Mouse (Mus musculus) midbrain, postnatal 0 days (tissue): ENCODE results near the gene Glmn. TPM values are rescaled to one million over a fixed set of nuclear protein-coding genes. Genes with fewer than 3 reads are reported as not detected.

Experiments
- ATAC-seq: fragments of 200-750 bp; cut with Nextera tagmentation; 2 replicates; pipeline ENCODE4 v1.8.0; 2017; ENCODE audit warnings: moderate number of reproducible peaks, mild to moderate bottlenecking, moderate TSS enrichment, moderate library complexity; ENCODE audit not compliant: low FRiP score
- DNase-seq: peaks from one replicate; pipeline ENCODE4 v3.0.0-alpha.2; 2015; ENCODE audit warnings: low spot score
- H3K27ac ChIP-seq: fragments of 300-500 bp; sonication (generic); 2 replicates; pipeline ENCODE4 v1.5.1; 2014; ENCODE audit warnings: low read depth, mild to moderate bottlenecking, low read length, mixed read lengths
- H3K27me3 ChIP-seq: fragments of 300-500 bp; sonication (generic); 2 replicates; pipeline ENCODE4 v1.6.1; 2014; ENCODE audit warnings: low read length, control low read depth, mixed read lengths; ENCODE audit not compliant: insufficient read depth
- H3K36me3 ChIP-seq: fragments of 300-500 bp; sonication (generic); 2 replicates; pipeline ENCODE4 v1.6.1; 2014; ENCODE audit warnings: low read length, control low read depth, mixed read lengths; ENCODE audit not compliant: insufficient read depth
- H3K4me1 ChIP-seq: fragments of 300-500 bp; sonication (generic); 2 replicates; pipeline ENCODE4 v1.6.1; 2014; ENCODE audit warnings: mild to moderate bottlenecking, control low read depth, antibody characterized with exemption, low read length, mixed read lengths; ENCODE audit not compliant: insufficient read depth
- H3K4me2 ChIP-seq: fragments of 300-500 bp; sonication (generic); 2 replicates; pipeline ENCODE4 v1.6.1; 2014; ENCODE audit warnings: low read depth, mild to moderate bottlenecking, low read length, mixed read lengths; ENCODE audit not compliant: poor library complexity, severe bottlenecking
- H3K4me3 ChIP-seq: fragments of 300-500 bp; sonication (generic); 2 replicates; pipeline ENCODE4 v1.5.1; 2014; ENCODE audit warnings: low read depth, mild to moderate bottlenecking, low read length, moderate library complexity
- H3K9ac ChIP-seq: fragments of 300-500 bp; sonication (generic); replicated peaks from 2 replicates; pipeline ENCODE4 v1.6.1; 2014; ENCODE audit warnings: mild to moderate bottlenecking, low read length, moderate library complexity, mixed read lengths; ENCODE audit not compliant: poor library complexity, severe bottlenecking
- H3K9me3 ChIP-seq: fragments of 300-500 bp; sonication (generic); 2 replicates; pipeline ENCODE4 v1.6.1; 2016; ENCODE audit warnings: low read length, control low read depth
- CTCF ChIP-seq: IDR thresholded peaks from 2 replicates; pipeline ENCODE4 v1.5.1; 2016; ENCODE audit warnings: antibody characterized with exemption, mild to moderate bottlenecking
- WGBS: fragments of 180-500 bp; shearing (Covaris S2); extraction: QIAGEN DNeasy Blood & Tissue Kit; methylation state at CpG from one replicate; pipeline ENCODE4 v1.1.7; 2014; 5-methylcytosine and 5-hydroxymethylcytosine counted together
- polyA plus RNA-seq: library from polyadenylated mRNA; unstranded; fragments of >200 nt; fragmentation: Nextera tagmentation; extraction: Ambion mirVana; gene quantifications from 2 replicates; pipeline ENCODE4 v1.2.1, GENCODE M21; 2015
- total RNA-seq: library from RNA; depleted of rRNA; stranded (reverse); fragments of >200 nt; gene quantifications from 2 replicates; pipeline ENCODE4 v1.2.3, GENCODE M21; 2014; rRNA removed

The Glmn gene
- total RNA-seq = 10.7 and 20.0 TPM in 2 replicates
- 36.1 and 39.8 TPM in 2 replicates for polyA plus RNA-seq

DNA sequence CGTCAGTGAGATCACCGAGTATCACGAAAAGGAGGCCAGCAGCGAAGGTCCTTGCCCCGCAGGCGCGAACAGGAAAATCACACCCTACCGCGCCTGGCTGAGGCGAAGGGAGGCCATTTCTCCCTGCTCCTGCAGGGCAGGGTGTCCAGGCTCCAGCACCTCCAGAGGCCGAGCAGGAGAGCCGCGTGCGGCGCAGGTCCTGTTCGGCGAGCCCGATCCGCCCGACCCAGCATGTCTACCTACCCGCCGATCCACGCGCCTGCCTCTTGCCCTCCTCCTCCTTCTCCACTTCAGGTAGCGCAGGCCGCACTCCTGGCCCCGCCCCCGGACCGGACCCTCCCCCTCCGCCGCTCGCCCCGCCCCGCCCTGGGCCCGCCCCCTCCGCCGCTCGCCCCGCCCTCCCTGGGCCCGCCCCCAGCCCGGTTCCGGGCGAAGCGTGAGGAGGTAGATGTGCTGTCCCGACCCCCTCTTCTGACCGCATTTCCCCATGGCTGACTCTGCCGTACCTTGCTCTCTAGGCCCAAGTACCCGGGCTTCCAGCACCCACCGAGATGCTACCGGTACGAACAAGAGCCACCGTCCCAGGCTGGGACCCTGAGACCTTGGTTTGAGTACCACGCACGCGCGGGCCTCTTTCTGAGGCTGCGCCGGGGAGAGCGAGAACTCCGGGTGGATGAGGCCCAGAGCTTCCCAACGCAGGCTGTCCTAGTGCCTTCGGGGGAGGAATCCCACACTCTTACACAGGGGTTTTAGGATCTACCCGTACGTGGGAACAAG, at the start of gene Glmn, which contains the start of gene Rpap2:
TSS of gene Glmn (minus strand) at position 588 of the 777 bp plus-strand sequence.
TSS of gene Rpap2 (plus strand) at position 73 of the 777 bp plus-strand sequence.
- Histone ChIP-seq H3K9me3 (no peaks in the 10 kb centered on the region), H3K4me3 (peak within 1 kb of the TSS; percentile 75), H3K4me1 (no peaks in the 10 kb centered on the region), H3K36me3 (0 out of 2 replicates have a peak, but pooled peaks cover 3% of the 10 kb centered on the region), H3K4me2 (peak within 1 kb of the TSS; percentile 57), H3K27ac (peak within 1 kb of the TSS; percentile 88), H3K27me3 (no peaks in the 10 kb centered on the region), H3K9ac (peak within 1 kb of the TSS; percentile 73)
- peak; percentile 96 for ATAC-seq
- under 1% methylated on average over 42 of the region's 64 CpGs for WGBS
- no peak for TF ChIP-seq CTCF
- DNase-seq = peak; percentile 89

GRCm38 (mm10) chr5:107645935-107646334, 48.2 kb upstream of the Glmn start:
- 90% methylated on average over 2 of the region's 2 CpGs for WGBS
- ATAC-seq (no peak), DNase-seq (no peak)
- no peak overlapping the region for H3K27ac ChIP-seq
- no peak overlapping the region for H3K4me2 ChIP-seq
- H3K9me3 ChIP-seq = no peaks in the 10 kb centered on the region
- H3K9ac ChIP-seq = no peak overlapping the region
- H3K27me3 ChIP-seq = no peaks in the 10 kb centered on the region
- H3K36me3 ChIP-seq = peaks cover 3% of the 10 kb centered on the region; the same call in 1 of the 2 replicates
- no peak overlapping the region for H3K4me3 ChIP-seq
- no peaks in the 10 kb centered on the region for H3K4me1 ChIP-seq
- TF ChIP-seq CTCF = no peak

- no peak overlapping the region for H3K4me3 ChIP-seq
- no peak overlapping the region for H3K9ac ChIP-seq
- H3K36me3 ChIP-seq = peaks cover 3% of the 10 kb centered on the region; the same call in 1 of the 2 replicates
- TF ChIP-seq CTCF = no peak
- H3K27ac ChIP-seq = no peak overlapping the region
- ATAC-seq (no peak), DNase-seq (no peak)
- H3K27me3 ChIP-seq = no peaks in the 10 kb centered on the region
- no peak overlapping the region for H3K4me2 ChIP-seq
- WGBS = 88% methylated on average over 2 of the region's 2 CpGs
- no peaks in the 10 kb centered on the region for H3K4me1 ChIP-seq
- no peaks in the 10 kb centered on the region for H3K9me3 ChIP-seq
These were observed 46.9 kb upstream of the Glmn start for GRCm38 (mm10) chr5:107644595-107644994.

GRCm38 (mm10) chr5:107638366-107638765, 40.7 kb upstream of the Glmn start:
- Histone ChIP-seq H3K4me3 (no peak overlapping the region), H3K4me2 (no peak overlapping the region), H3K9me3 (no peaks in the 10 kb centered on the region), H3K27ac (no peak overlapping the region), H3K27me3 (no peaks in the 10 kb centered on the region), H3K9ac (no peak overlapping the region), H3K36me3 (peaks cover 3% of the 10 kb centered on the region; the same call in 1 of the 2 replicates), H3K4me1 (no peaks in the 10 kb centered on the region)
- TF ChIP-seq CTCF = no peak
- 92% methylated on average over 8 of the region's 8 CpGs for WGBS
- DNase-seq = no peak
- no peak for ATAC-seq

GRCm38 (mm10) chr5:107637106-107637505, 39.4 kb upstream of the Glmn start:
- H3K9me3 ChIP-seq = no peaks in the 10 kb centered on the region
- 71% methylated on average over 1 of the region's 1 CpGs for WGBS
- DNase-seq = no peak

GRCm38 (mm10) chr5:107633651-107634050, 36.0 kb upstream of the Glmn start:
- Histone ChIP-seq H3K9ac (no peak overlapping the region), H3K9me3 (no peaks in the 10 kb centered on the region), H3K36me3 (no peaks in the 10 kb centered on the region), H3K4me2 (no peak overlapping the region), H3K27me3 (no peaks in the 10 kb centered on the region), H3K27ac (no peak overlapping the region), H3K4me1 (no peaks in the 10 kb centered on the region), H3K4me3 (no peak overlapping the region)
- DNase-seq (no peak), ATAC-seq (no peak)
- WGBS = 82% methylated on average over 4 of the region's 4 CpGs
- TF ChIP-seq CTCF = no peak

More at GRCm38 (mm10) chr5:107637106-107637505, 39.4 kb upstream of the Glmn start:
- no peak for TF ChIP-seq CTCF
- H3K4me2 ChIP-seq = no peak overlapping the region
- H3K36me3 ChIP-seq = peaks cover under 1% of the 10 kb centered on the region; the same call in 1 of the 2 replicates
- H3K27me3 ChIP-seq = no peaks in the 10 kb centered on the region
- H3K4me1 ChIP-seq = no peaks in the 10 kb centered on the region
- no peak overlapping the region for H3K4me3 ChIP-seq
- H3K27ac ChIP-seq = no peak overlapping the region
- ATAC-seq = no peak
- no peak overlapping the region for H3K9ac ChIP-seq
